Mouse (Mus musculus) midbrain, embryonic 14.5 days (tissue): ENCODE results near the gene Me3. TPM values are rescaled to one million over a fixed set of nuclear protein-coding genes. Genes with fewer than 3 reads are reported as not detected.

Source experiments
- ATAC-seq: fragments of 200-750 bp; cut with Nextera tagmentation; 2 replicates; pipeline ENCODE4 v1.8.0; 2017; ENCODE audit warnings: moderate number of reproducible peaks, moderate library complexity; ENCODE audit not compliant: low FRiP score, low TSS enrichment
- DNase-seq: peaks from one replicate; pipeline ENCODE4 v3.0.0-alpha.2; 2015
- H3K27ac ChIP-seq: fragments of 300-500 bp; sonication (generic); replicated peaks from 2 replicates; pipeline ENCODE4 v1.5.1; 2014; ENCODE audit warnings: mild to moderate bottlenecking, low read depth, low read length, moderate library complexity
- H3K27me3 ChIP-seq: fragments of 300-500 bp; sonication (generic); 2 replicates; pipeline ENCODE4 v1.6.1; 2014; ENCODE audit warnings: low read length, control low read depth, mixed read lengths; ENCODE audit not compliant: control insufficient read depth, insufficient read depth
- H3K36me3 ChIP-seq: fragments of 300-500 bp; sonication (generic); 2 replicates; pipeline ENCODE4 v1.6.1; 2014; ENCODE audit warnings: low read length, control low read depth; ENCODE audit not compliant: control insufficient read depth, insufficient read depth
- H3K4me1 ChIP-seq: fragments of 300-500 bp; sonication (generic); 2 replicates; pipeline ENCODE4 v1.6.1; 2014; ENCODE audit warnings: mild to moderate bottlenecking, antibody characterized with exemption, low read length, control low read depth; ENCODE audit not compliant: control insufficient read depth, insufficient read depth
- H3K4me2 ChIP-seq: fragments of 300-500 bp; sonication (generic); 2 replicates; pipeline ENCODE4 v1.6.1; 2014; ENCODE audit warnings: mild to moderate bottlenecking, low read length, moderate library complexity
- H3K4me3 ChIP-seq: fragments of 300-500 bp; sonication (generic); replicated peaks from 2 replicates; pipeline ENCODE4 v1.5.1; 2014; ENCODE audit warnings: low read depth, low read length
- H3K9ac ChIP-seq: fragments of 300-500 bp; sonication (generic); replicated peaks from 2 replicates; pipeline ENCODE4 v1.6.1; 2014; ENCODE audit warnings: mild to moderate bottlenecking, low read length, moderate library complexity
- H3K9me3 ChIP-seq: fragments of 300-500 bp; sonication (generic); 2 replicates; pipeline ENCODE4 v1.6.1; 2016; ENCODE audit warnings: low read length, control low read depth, mixed read lengths; ENCODE audit not compliant: control insufficient read depth
- WGBS: fragments of 180-500 bp; shearing (Covaris S2); extraction: QIAGEN DNeasy Blood & Tissue Kit; methylation state at CpG from one replicate; pipeline ENCODE4 v1.1.7; 2014; 5-methylcytosine and 5-hydroxymethylcytosine counted together
- polyA plus RNA-seq: library from polyadenylated mRNA; unstranded; fragments of >200 nt; fragmentation: Nextera tagmentation; extraction: Ambion mirVana; gene quantifications from 2 replicates; pipeline ENCODE4 v1.2.1, GENCODE M21; 2014

Gene Me3
- polyA plus RNA-seq, 1 experiment from 2014 or later = 5.9 TPM

- Histone ChIP-seq H3K9me3 (no peaks in the 10 kb centered on the region), H3K27ac (no peak overlapping the region), H3K27me3 (no peaks in the 10 kb centered on the region), H3K4me3 (no peak overlapping the region), H3K36me3 (no peaks in the 10 kb centered on the region), H3K9ac (no peak overlapping the region), H3K4me1 (no peaks in the 10 kb centered on the region), H3K4me2 (no peak overlapping the region)
- ATAC-seq (no peak), DNase-seq (no peak)
Observed at GRCm38 (mm10) chr7:89647864-89648263, 15.7 kb downstream of the Me3 start.

- WGBS = 73% methylated on average over 9 of the region's 9 CpGs
- no peak overlapping the region for H3K4me2 ChIP-seq
- H3K9ac ChIP-seq = no peak overlapping the region
- H3K36me3 ChIP-seq = no peaks in the 10 kb centered on the region
- no peak overlapping the region for H3K27ac ChIP-seq
- no peaks in the 10 kb centered on the region for H3K4me1 ChIP-seq
- ATAC-seq (no peak), DNase-seq (no peak)
- H3K27me3 ChIP-seq = no peaks in the 10 kb centered on the region
- no peak overlapping the region for H3K4me3 ChIP-seq
- no peaks in the 10 kb centered on the region for H3K9me3 ChIP-seq
Observed at GRCm38 (mm10) chr7:89657183-89657582, 25.0 kb downstream of the Me3 start.

- H3K36me3 ChIP-seq = no peaks in the 10 kb centered on the region
- no peak overlapping the region for H3K9ac ChIP-seq
- no peak for DNase-seq
- no peak overlapping the region for H3K27ac ChIP-seq
- H3K4me1 ChIP-seq = no peaks in the 10 kb centered on the region
- H3K27me3 ChIP-seq = no peaks in the 10 kb centered on the region
- H3K9me3 ChIP-seq = no peaks in the 10 kb centered on the region
- no peak for ATAC-seq
- H3K4me3 ChIP-seq = no peak overlapping the region
- WGBS = 60% methylated on average over 7 of the region's 7 CpGs
- no peak overlapping the region for H3K4me2 ChIP-seq
Observed at GRCm38 (mm10) chr7:89657692-89658212, 25.6 kb downstream of the Me3 start.

- Histone ChIP-seq H3K4me1 (no peaks in the 10 kb centered on the region), H3K4me2 (no peak overlapping the region), H3K27me3 (no peaks in the 10 kb centered on the region), H3K27ac (no peak overlapping the region), H3K36me3 (no peaks in the 10 kb centered on the region), H3K9me3 (no peaks in the 10 kb centered on the region), H3K9ac (no peak overlapping the region), H3K4me3 (no peak overlapping the region)
- ATAC-seq (no peak), DNase-seq (no peak)
- WGBS = 88% methylated on average over 5 of the region's 5 CpGs
Observed at GRCm38 (mm10) chr7:89664197-89664596, 32.0 kb downstream of the Me3 start.

GRCm38 (mm10) chr7:89666361-89666760 lies 34.2 kb downstream of the Me3 start:
- Histone ChIP-seq H3K9ac (no peak overlapping the region), H3K4me2 (no peak overlapping the region), H3K9me3 (no peaks in the 10 kb centered on the region), H3K27ac (no peak overlapping the region), H3K4me1 (no peaks in the 10 kb centered on the region), H3K4me3 (no peak overlapping the region), H3K27me3 (no peaks in the 10 kb centered on the region), H3K36me3 (no peaks in the 10 kb centered on the region)
- no peak for ATAC-seq
- 89% methylated on average over 3 of the region's 3 CpGs for WGBS
- no peak for DNase-seq

- 85% methylated on average over 4 of the region's 4 CpGs for WGBS
- no peaks in the 10 kb centered on the region for H3K9me3 ChIP-seq
- H3K36me3 ChIP-seq = no peaks in the 10 kb centered on the region
- no peak overlapping the region for H3K9ac ChIP-seq
- no peaks in the 10 kb centered on the region for H3K4me1 ChIP-seq
- ATAC-seq (no peak), DNase-seq (no peak)
- no peak overlapping the region for H3K27ac ChIP-seq
- no peak overlapping the region for H3K4me2 ChIP-seq
- no peak overlapping the region for H3K4me3 ChIP-seq
- H3K27me3 ChIP-seq = no peaks in the 10 kb centered on the region
Observed at GRCm38 (mm10) chr7:89667570-89667969, 35.4 kb downstream of the Me3 start.

- Histone ChIP-seq H3K9me3 (no peaks in the 10 kb centered on the region), H3K9ac (no peak overlapping the region), H3K4me3 (no peak overlapping the region), H3K4me1 (no peaks in the 10 kb centered on the region), H3K27ac (no peak overlapping the region), H3K4me2 (no peak overlapping the region), H3K36me3 (no peaks in the 10 kb centered on the region), H3K27me3 (no peaks in the 10 kb centered on the region)
- 87% methylated on average over 6 of the region's 6 CpGs for WGBS
- DNase-seq (no peak), ATAC-seq (no peak)
Observed at GRCm38 (mm10) chr7:89669461-89669860, 37.3 kb downstream of the Me3 start.

- Histone ChIP-seq H3K4me3 (no peak overlapping the region), H3K4me2 (no peak overlapping the region), H3K4me1 (no peaks in the 10 kb centered on the region), H3K9me3 (no peaks in the 10 kb centered on the region), H3K36me3 (no peaks in the 10 kb centered on the region), H3K27me3 (no peaks in the 10 kb centered on the region), H3K9ac (no peak overlapping the region), H3K27ac (no peak overlapping the region)
- WGBS = 94% methylated on average over 6 of the region's 6 CpGs
- ATAC-seq (no peak), DNase-seq (no peak)
Observed at GRCm38 (mm10) chr7:89671104-89671831, 39.1 kb downstream of the Me3 start.

- no peaks in the 10 kb centered on the region for H3K4me1 ChIP-seq
- H3K27me3 ChIP-seq = no peaks in the 10 kb centered on the region
- no peak overlapping the region for H3K27ac ChIP-seq
- H3K4me3 ChIP-seq = no peak overlapping the region
- H3K36me3 ChIP-seq = no peaks in the 10 kb centered on the region
- no peak for DNase-seq
- no peaks in the 10 kb centered on the region for H3K9me3 ChIP-seq
- no peak overlapping the region for H3K9ac ChIP-seq
- ATAC-seq = no peak
- H3K4me2 ChIP-seq = no peak overlapping the region
Observed at GRCm38 (mm10) chr7:89676176-89676575, 44.0 kb downstream of the Me3 start.
